Mouse (Mus musculus) liver (tissue): ENCODE results near the gene Lrp5.

ENCODE experiments used
- DNase-seq: peaks from one replicate; pipeline ENCODE4 v3.0.0-alpha.2; 2020; ENCODE audit warnings: mixed read lengths

Lrp5 gene

DNA sequence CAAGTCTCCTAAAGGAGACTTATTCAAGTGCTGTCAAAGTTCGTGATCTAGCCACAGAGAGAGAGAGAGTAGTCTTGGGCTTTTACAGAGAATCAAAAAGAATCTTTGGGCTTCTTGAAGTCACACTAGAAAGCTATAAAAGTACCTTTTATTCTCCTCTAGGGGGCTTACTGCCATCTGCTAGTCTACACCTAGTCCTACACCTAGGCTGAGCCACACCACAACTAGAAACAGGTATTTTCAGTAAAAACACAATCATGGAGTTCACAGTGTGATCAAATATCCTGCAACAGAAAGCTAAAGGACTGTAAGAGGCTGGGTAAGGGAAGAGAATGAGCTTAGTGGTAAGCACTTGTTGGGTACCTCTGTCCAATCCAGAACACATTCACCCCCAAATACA lies 138.1 kb downstream of the Lrp5 start:
- DNase-seq = no peak

DNA sequence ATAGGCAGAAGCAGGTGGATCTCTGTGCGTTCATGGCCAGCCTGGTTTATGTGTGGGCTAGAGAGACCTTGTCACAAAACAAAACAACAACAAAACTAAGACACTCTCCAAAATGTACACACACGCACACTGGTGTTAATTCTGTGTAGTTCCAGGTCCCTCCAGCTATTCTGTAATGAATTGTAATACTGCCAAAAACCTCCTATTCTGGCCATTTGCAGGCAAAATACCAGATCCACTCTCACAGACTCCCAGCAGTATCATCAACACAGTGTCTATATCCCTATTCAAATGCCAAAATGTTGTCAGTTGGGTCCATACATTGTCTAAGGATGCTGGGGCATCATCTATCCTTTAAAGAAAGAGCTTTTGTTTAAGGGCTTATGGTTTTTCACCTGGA lies 141.4 kb downstream of the Lrp5 start:
- no peak for DNase-seq

DNA sequence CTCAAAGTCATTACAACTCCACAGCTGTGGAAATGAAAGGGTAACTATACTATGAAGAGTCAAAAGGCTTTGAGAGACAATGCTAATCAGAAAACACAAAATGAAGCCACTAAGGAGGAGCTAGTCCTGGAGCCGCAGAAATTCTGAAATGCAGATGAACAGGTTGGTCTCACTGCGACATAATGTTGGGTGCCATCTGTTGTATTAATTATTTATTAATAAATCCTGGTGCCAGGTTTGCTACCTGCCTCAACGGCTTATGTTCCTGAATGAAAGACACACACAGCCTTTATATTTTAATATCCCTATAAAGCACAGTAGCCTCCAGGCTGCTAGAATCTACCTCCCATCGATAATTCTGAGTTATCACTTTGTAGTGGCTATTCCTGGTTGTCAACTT lies 143.8 kb downstream of the Lrp5 start:
- DNase-seq = no peak

DNA sequence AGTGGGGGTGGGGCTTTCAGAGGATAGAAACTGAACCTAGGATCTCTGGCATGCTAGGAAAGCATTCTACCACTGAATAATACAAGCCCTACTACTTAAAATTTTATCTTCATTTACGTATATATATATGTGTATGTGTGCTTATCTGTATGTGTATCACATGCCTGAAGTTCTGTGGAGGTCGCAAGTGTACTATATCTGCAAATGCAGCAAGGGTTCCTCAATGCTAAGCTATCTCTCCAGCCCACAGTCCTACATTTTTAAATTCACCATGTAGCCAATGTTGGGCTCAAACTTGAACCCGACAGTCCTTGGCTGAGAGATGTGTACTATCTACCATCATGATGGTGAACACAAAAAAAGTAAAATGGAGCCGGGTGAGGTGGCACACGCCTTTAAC lies 145.4 kb downstream of the Lrp5 start:
- DNase-seq = no peak

DNA sequence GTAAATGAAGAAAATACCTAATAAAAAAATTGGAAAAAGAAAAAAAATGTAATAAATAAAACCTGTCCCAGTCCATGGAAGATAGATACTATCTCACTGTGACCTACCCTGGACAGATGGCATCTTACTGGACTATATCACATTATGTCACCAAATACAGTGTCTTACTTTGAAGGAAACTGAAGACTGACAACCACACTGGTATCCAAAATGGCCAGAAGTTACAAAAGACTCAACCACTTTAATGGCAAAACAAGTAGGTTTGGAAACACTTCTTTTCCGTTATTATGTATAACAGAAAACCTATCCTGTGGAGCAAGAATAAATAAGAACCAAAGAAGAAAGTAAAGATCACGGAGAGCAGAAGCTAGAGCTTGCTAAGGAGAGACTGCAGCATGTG lies 146.1 kb downstream of the Lrp5 start:
- no peak for DNase-seq

DNA sequence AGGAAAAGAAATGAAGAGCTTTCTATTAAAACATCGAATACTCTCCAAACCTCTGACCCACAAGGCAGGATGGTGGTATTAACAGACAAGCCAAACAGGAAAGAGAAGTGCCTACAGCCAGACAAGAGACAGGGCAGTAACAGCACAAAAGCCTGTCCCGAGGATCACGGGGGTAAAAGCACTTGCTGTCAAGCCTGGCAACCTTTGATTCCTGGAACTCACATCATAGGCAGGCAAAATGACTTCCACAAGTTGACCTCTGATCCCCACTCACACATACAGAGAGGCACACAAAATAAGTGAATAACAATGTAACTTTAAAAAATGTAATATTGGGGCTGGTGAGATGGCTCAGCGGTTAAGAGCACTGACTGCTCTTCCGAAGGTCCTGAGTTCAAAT lies 146.9 kb downstream of the Lrp5 start:
- no peak for DNase-seq

DNA sequence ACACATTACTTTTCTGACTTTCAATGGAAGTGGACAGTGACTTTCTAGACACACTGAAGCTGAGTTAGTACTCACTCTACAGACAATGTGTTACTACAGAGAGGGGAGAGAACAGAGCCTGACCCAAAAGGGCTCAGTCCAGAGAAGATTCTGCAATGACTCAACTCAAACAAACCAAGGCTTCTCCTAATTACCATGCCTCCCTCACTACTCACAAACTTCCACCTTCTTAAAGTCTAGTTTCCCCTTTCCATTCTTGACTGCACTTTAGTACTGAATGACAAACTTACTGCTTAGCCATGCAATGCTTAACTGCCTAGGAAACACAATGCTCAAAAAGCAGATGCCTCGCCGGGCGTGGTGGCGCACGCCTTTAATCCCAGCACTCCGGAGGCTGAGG lies 148.7 kb downstream of the Lrp5 start:
- DNase-seq = no peak

DNA sequence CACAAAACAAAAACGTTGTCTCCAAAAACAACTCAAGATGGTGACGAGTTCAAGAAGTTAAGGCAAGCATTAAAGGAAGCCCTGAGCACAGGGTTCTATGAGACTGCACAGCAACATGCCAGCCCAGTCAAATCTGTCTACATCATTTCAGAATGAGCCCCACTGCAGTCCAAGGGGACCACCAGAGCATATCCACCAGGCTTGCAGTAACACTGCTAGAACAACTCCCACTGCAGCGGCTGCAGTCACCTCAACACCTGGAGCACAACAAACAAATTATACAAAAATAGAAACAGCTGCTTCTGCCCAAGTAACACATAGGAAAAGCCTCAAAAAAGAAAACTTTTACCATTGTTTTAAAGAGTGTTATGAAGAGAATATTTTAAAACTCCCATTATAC lies 151.4 kb downstream of the Lrp5 start:
- no peak for DNase-seq
